Mouse (Mus musculus): ENCODE results near the gene Endov. TPM values are rescaled to one million over a fixed set of nuclear protein-coding genes. Genes with fewer than 3 reads are reported as not detected.

Endov gene
- polyA plus RNA-seq, 1 experiment from 2014 or later = 17.3 TPM

GRCm38 (mm10) chr11:119540560-119540959 is 49.4 kb downstream of the Endov start:
- no peak overlapping the region for H3K4me2 ChIP-seq
- no peak overlapping the region for H3K27ac ChIP-seq (replicated peaks)
- 78% methylated on average over 9 of the region's 9 CpGs for WGBS
- 0 out of 2 replicates have a peak, but pooled peaks cover 3% of the 10 kb centered on the region for H3K36me3 ChIP-seq
- H3K9me3 ChIP-seq = no peaks in the 10 kb centered on the region
- peaks cover 45% of the 10 kb centered on the region for H3K4me1 ChIP-seq (replicated peaks)
- H3K27me3 ChIP-seq = peaks cover 28% of the 10 kb centered on the region
- no peak overlapping the region for H3K4me3 ChIP-seq
- ATAC-seq (ENCODE audit: low read depth) = no peak
- 0 out of 2 replicates have a peak overlapping the region, but pooled peaks have one; percentile 17 for H3K9ac ChIP-seq

GRCm38 (mm10) chr11:119541082-119541481 is 49.9 kb downstream of the Endov start:
- H3K4me1 ChIP-seq (replicated peaks) = peaks cover 50% of the 10 kb centered on the region
- ATAC-seq (ENCODE audit: low read depth) = no peak
- WGBS = 75% methylated on average over 9 of the region's 9 CpGs
- H3K4me3 ChIP-seq = no peak overlapping the region
- H3K9me3 ChIP-seq = no peaks in the 10 kb centered on the region
- H3K4me2 ChIP-seq = no peak overlapping the region
- H3K27ac ChIP-seq (replicated peaks) = no peak overlapping the region
- H3K9ac ChIP-seq = 0 out of 2 replicates have a peak overlapping the region, but pooled peaks have one; percentile 26
- 0 out of 2 replicates have a peak, but pooled peaks cover 3% of the 10 kb centered on the region for H3K36me3 ChIP-seq
- peaks cover 33% of the 10 kb centered on the region for H3K27me3 ChIP-seq

GRCm38 (mm10) chr11:119542371-119542770 is 51.2 kb downstream of the Endov start:
- no peak for ATAC-seq (ENCODE audit: low read depth)
- Histone ChIP-seq H3K27me3 (peaks cover 40% of the 10 kb centered on the region), H3K36me3 (0 out of 2 replicates have a peak, but pooled peaks cover 3% of the 10 kb centered on the region), H3K4me1 (replicated peaks) (peaks cover 63% of the 10 kb centered on the region), H3K9ac (no peak overlapping the region), H3K9me3 (no peaks in the 10 kb centered on the region), H3K4me3 (no peak overlapping the region), H3K4me2 (no peak overlapping the region), H3K27ac (replicated peaks) (no peak overlapping the region)
- 58% methylated on average over 9 of the region's 9 CpGs for WGBS

GRCm38 (mm10) chr11:119542886-119543285 is 51.7 kb downstream of the Endov start:
- no peak overlapping the region for H3K27ac ChIP-seq (replicated peaks)
- H3K9me3 ChIP-seq = no peaks in the 10 kb centered on the region
- H3K4me1 ChIP-seq (replicated peaks) = peaks cover 66% of the 10 kb centered on the region
- ATAC-seq (ENCODE audit: low read depth) = no peak
- H3K4me3 ChIP-seq = no peak overlapping the region
- peak overlapping the region; percentile 97; the same call in 1 of the 2 replicates for H3K4me2 ChIP-seq
- no peak overlapping the region for H3K9ac ChIP-seq
- H3K36me3 ChIP-seq = 0 out of 2 replicates have a peak, but pooled peaks cover 3% of the 10 kb centered on the region
- H3K27me3 ChIP-seq = peaks cover 41% of the 10 kb centered on the region
- WGBS = 77% methylated on average over 5 of the region's 5 CpGs

- no peak overlapping the region for H3K27ac ChIP-seq (replicated peaks)
- H3K9me3 ChIP-seq = no peaks in the 10 kb centered on the region
- 61% methylated on average over 16 of the region's 16 CpGs for WGBS
- peak overlapping the region; percentile 78 for H3K4me3 ChIP-seq
- peak overlapping the region; percentile 47 for H3K9ac ChIP-seq
- H3K27me3 ChIP-seq = peaks cover 52% of the 10 kb centered on the region
- H3K4me1 ChIP-seq (replicated peaks) = peaks cover 76% of the 10 kb centered on the region
- peak overlapping the region; percentile 97 for H3K4me2 ChIP-seq
- 0 out of 2 replicates have a peak, but pooled peaks cover 3% of the 10 kb centered on the region for H3K36me3 ChIP-seq
- no peak for ATAC-seq (ENCODE audit: low read depth)
Observed at GRCm38 (mm10) chr11:119543816-119544517, 52.8 kb downstream of the Endov start.

- Histone ChIP-seq H3K27me3 (peaks cover 58% of the 10 kb centered on the region), H3K27ac (replicated peaks) (no peak overlapping the region), H3K4me1 (replicated peaks) (peaks cover 83% of the 10 kb centered on the region), H3K4me3 (peak overlapping the region; percentile 78), H3K36me3 (0 out of 2 replicates have a peak, but pooled peaks cover 3% of the 10 kb centered on the region), H3K9me3 (no peaks in the 10 kb centered on the region), H3K4me2 (peak overlapping the region; percentile 97), H3K9ac (peak overlapping the region; percentile 88)
- no peak for ATAC-seq (ENCODE audit: low read depth)
- 76% methylated on average over 15 of the region's 15 CpGs for WGBS
Observed at GRCm38 (mm10) chr11:119544518-119545105, 53.5 kb downstream of the Endov start.

GRCm38 (mm10) chr11:119545281-119545680 is 54.1 kb downstream of the Endov start:
- H3K9ac ChIP-seq = peak overlapping the region; percentile 88
- 0 out of 2 replicates have a peak, but pooled peaks cover 3% of the 10 kb centered on the region for H3K36me3 ChIP-seq
- H3K9me3 ChIP-seq = no peaks in the 10 kb centered on the region
- peaks cover 64% of the 10 kb centered on the region for H3K27me3 ChIP-seq
- H3K27ac ChIP-seq (replicated peaks) = no peak overlapping the region
- H3K4me2 ChIP-seq = peak overlapping the region; percentile 97
- no peak for ATAC-seq (ENCODE audit: low read depth)
- WGBS = 53% methylated on average over 3 of the region's 3 CpGs
- peaks cover 82% of the 10 kb centered on the region for H3K4me1 ChIP-seq (replicated peaks)
- H3K4me3 ChIP-seq = peak overlapping the region; percentile 78

GRCm38 (mm10) chr11:119545741-119546495 is 54.8 kb downstream of the Endov start:
- Histone ChIP-seq H3K27ac (replicated peaks) (0 out of 2 replicates have a peak overlapping the region, but pooled peaks have one; percentile 42), H3K4me1 (replicated peaks) (peaks cover 86% of the 10 kb centered on the region), H3K9me3 (no peaks in the 10 kb centered on the region), H3K4me3 (peak overlapping the region; percentile 78), H3K4me2 (peak overlapping the region; percentile 97), H3K27me3 (peaks cover 70% of the 10 kb centered on the region), H3K9ac (peak overlapping the region; percentile 88), H3K36me3 (0 out of 2 replicates have a peak, but pooled peaks cover 3% of the 10 kb centered on the region)
- 6% methylated on average over 10 of the region's 10 CpGs for WGBS
- no peak for ATAC-seq (ENCODE audit: low read depth)

- Histone ChIP-seq H3K9ac (peak overlapping the region; percentile 88), H3K27me3 (peaks cover 72% of the 10 kb centered on the region), H3K9me3 (no peaks in the 10 kb centered on the region), H3K4me3 (peak overlapping the region; percentile 78), H3K4me1 (replicated peaks) (peaks cover 93% of the 10 kb centered on the region), H3K4me2 (peak overlapping the region; percentile 97), H3K27ac (replicated peaks) (peak overlapping the region; percentile 42; the same call in 1 of the 2 replicates), H3K36me3 (0 out of 2 replicates have a peak, but pooled peaks cover 3% of the 10 kb centered on the region)
- under 1% methylated on average over 36 of the region's 46 CpGs for WGBS
- no peak for ATAC-seq (ENCODE audit: low read depth)
Observed at GRCm38 (mm10) chr11:119546496-119547182, 55.5 kb downstream of the Endov start.

- WGBS = under 1% methylated on average over 87 of the region's 90 CpGs
- peak; percentile 55 for ATAC-seq (ENCODE audit: low read depth)
- peak within 1 kb of the TSS; percentile 88 for H3K9ac ChIP-seq
- no peaks in the 10 kb centered on the region for H3K9me3 ChIP-seq
- H3K4me1 ChIP-seq (replicated peaks) = peaks cover 87% of the 10 kb centered on the region
- H3K27ac ChIP-seq (replicated peaks) = peak within 1 kb of the TSS; percentile 75
- H3K27me3 ChIP-seq = peaks cover 72% of the 10 kb centered on the region
- peak within 1 kb of the TSS; percentile 97 for H3K4me2 ChIP-seq
- H3K36me3 ChIP-seq = 0 out of 2 replicates have a peak, but pooled peaks cover 3% of the 10 kb centered on the region
- peak within 1 kb of the TSS; percentile 78 for H3K4me3 ChIP-seq
Observed at GRCm38 (mm10) chr11:119547183-119547921, 56.2 kb downstream of the Endov start, which contains the start of gene Nptx1. Gene Nptx1, minus strand, starts transcription at chr11:119547753.
